Mouse (Mus musculus) liver, adult 2 months (tissue): ENCODE results near the gene Mcfd2. TPM values are rescaled to one million over a fixed set of nuclear protein-coding genes. Genes with fewer than 3 reads are reported as not detected.

Experiments used
- DNase-seq: peaks from one replicate; pipeline ENCODE4 v3.0.0-alpha.2; 2011; ENCODE audit warnings: low read depth, low spot score; ENCODE audit errors: extremely low read depth
- H3K27ac ChIP-seq: fragments of 200-500 bp; replicated peaks from 2 replicates; pipeline ENCODE4 v1.5.1; 2012; ENCODE audit warnings: low read depth, mild to moderate bottlenecking, control low read depth, inconsistent platforms, low read length; ENCODE audit not compliant: insufficient read depth
- H3K27me3 ChIP-seq: fragments of 200-500 bp; 2 replicates; pipeline ENCODE4 v1.6.1; 2012; ENCODE audit warnings: mild to moderate bottlenecking, moderate library complexity, low read length, inconsistent platforms; ENCODE audit not compliant: control insufficient read depth, insufficient read depth
- H3K36me3 ChIP-seq: fragments of 200-500 bp; 2 replicates; pipeline ENCODE4 v1.6.1; 2012; ENCODE audit warnings: low read length, inconsistent platforms; ENCODE audit not compliant: control insufficient read depth, insufficient read depth
- H3K4me1 ChIP-seq: fragments of 200-500 bp; 2 replicates; pipeline ENCODE4 v1.6.1; 2011; ENCODE audit warnings: low read length; ENCODE audit not compliant: control insufficient read depth, insufficient read depth
- H3K4me3 ChIP-seq: fragments of 200-500 bp; 2 replicates; pipeline ENCODE4 v1.5.1; 2011; ENCODE audit warnings: low read depth, mild to moderate bottlenecking, control low read depth, low read length, moderate library complexity; ENCODE audit not compliant: insufficient read depth
- H3K79me2 ChIP-seq: fragments of 200-500 bp; 2 replicates; pipeline ENCODE4 v1.6.1; 2012; ENCODE audit warnings: inconsistent platforms, mild to moderate bottlenecking, low read length, moderate library complexity; ENCODE audit not compliant: control insufficient read depth, insufficient read depth
- H3K9ac ChIP-seq: fragments of 200-500 bp; 2 replicates; pipeline ENCODE4 v1.6.1; 2012; ENCODE audit warnings: low read depth, mild to moderate bottlenecking, control low read depth, inconsistent platforms, low read length
- CTCF ChIP-seq: fragments of 200-500 bp; IDR thresholded peaks from 2 replicates; pipeline ENCODE4 v1.5.1; 2011; ENCODE audit warnings: low read depth, low read length, control low read depth
- POLR2A ChIP-seq: fragments of 200-500 bp; IDR thresholded peaks from 2 replicates; pipeline ENCODE4 v1.6.1; 2011; ENCODE audit warnings: low read length, control low read depth; ENCODE audit not compliant: insufficient read depth; ENCODE audit errors: extremely low read depth
- whole genome bisulfite sequencing: fragments of 180-500 bp; shearing (Covaris S2); methylation state at CpG from one replicate; pipeline ENCODE4 v1.1.7; 2018; 5-methylcytosine and 5-hydroxymethylcytosine counted together
- polyA plus RNA-seq: library from polyadenylated mRNA; depleted of rRNA; stranded (reverse); fragments of >200 nt; gene quantifications from 2 replicates; pipeline ENCODE4 v1.2.3, GENCODE M21; 2012; rRNA removed
- total RNA-seq: library from RNA; depleted of rRNA; stranded (reverse); fragments of >200 nt; gene quantifications from 2 replicates; pipeline ENCODE4 v1.2.3, GENCODE M21; 2014; rRNA removed

Mcfd2 gene
- total RNA-seq: 223 and 231 TPM in 2 replicates
- 263 and 314 TPM in 2 replicates for polyA plus RNA-seq

DNA sequence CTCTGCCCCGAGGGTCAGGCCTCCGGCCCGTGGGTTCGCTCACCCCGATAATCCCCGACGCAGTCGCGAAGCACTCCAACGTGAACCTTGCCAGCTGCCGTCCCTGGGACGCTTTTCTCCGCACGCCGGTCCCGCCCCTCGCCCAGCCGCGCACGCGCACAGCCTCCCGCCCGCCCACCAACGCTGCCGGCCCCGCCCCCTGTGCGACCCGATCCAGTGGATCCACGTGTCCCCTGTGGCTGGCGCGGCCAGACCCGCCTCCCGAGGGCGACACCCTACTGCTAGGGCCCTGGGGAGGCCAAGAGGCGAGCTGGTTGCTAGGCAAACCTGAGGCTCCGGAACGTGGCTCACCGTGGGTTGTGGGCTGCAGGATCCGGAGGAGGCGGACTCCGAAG lies at the start of gene Mcfd2:
Gene Mcfd2 (minus strand): TSS at position 144 of the 395 bp plus-strand sequence.
- Histone ChIP-seq H3K79me2 (peaks cover 13% of the 10 kb centered on the region; the same call in 1 of the 2 replicates), H3K36me3 (no peaks in the 10 kb centered on the region; the same call in 1 of the 2 replicates), H3K4me1 (peaks cover 6% of the 10 kb centered on the region), H3K27ac (peak within 1 kb of the TSS; percentile 97), H3K27me3 (no peaks in the 10 kb centered on the region), H3K9ac (peak within 1 kb of the TSS; percentile 97), H3K4me3 (peak within 1 kb of the TSS; percentile 92)
- WGBS: under 1% methylated on average over 41 of the region's 41 CpGs
- peak; percentile 84 for DNase-seq
- peak; percentile 19; the same call in 1 of the 2 replicates for TF ChIP-seq CTCF
- peak; percentile 84 for TF ChIP-seq POLR2A

DNA sequence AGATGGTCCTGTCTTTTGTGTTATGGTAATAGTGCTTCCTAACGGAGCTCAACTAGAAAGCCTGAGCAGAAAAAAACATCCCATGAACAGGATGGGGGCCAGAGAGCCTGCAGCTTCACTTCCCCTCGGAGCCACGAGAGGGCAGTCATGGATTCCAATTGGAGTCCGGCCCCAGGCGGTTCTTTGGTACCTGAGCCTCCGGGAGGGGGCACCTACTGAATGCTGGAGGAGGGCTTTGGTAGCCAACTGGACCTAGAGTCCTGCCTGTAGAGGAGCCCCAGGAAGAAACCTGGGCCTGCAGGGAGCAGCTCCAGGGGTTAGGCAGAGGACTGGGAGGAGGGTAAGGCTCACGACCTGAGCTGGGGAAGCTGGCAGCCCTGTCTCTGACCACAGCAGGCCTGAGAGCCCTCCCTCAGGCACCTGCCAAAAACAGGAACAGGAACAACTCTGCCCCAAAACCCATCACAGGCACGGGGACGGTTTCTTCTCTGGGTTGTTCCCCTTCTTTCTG lies 49.3 kb upstream of the Mcfd2 start:
- Histone ChIP-seq H3K79me2 (no peaks in the 10 kb centered on the region), H3K27me3 (no peaks in the 10 kb centered on the region), H3K9ac (0 out of 2 replicates have a peak overlapping the region, but pooled peaks have one; percentile 7), H3K27ac (peak overlapping the region; percentile 32), H3K4me3 (no peak overlapping the region), H3K4me1 (peaks cover 23% of the 10 kb centered on the region), H3K36me3 (no peaks in the 10 kb centered on the region; the same call in 1 of the 2 replicates)
- 3% methylated on average over 9 of the region's 9 CpGs for WGBS
- no peak for TF ChIP-seq POLR2A
- peak; percentile 91 for TF ChIP-seq CTCF
- peak; percentile 59 for DNase-seq

DNA sequence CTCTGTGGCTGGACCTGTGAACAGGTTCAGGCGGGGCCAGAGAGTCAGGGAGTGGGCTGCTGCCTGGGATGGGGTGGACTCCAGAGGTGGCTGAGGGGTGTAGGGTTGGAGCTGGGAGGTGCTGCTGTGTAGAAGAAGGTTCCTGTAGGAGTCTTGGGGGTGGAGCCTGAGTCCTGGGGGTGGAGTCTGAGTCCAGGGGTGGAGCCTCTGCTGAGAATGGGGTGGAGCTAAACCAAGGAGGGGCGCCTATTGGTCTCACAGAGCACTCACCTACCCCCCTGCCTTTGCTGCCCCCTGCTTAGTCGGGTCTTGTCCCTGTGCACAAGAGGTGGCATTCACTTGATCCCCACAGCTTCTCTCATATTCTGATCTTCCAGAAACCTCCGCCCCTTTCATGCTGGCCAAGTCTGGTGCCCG lies 48.8 kb upstream of the Mcfd2 start:
- H3K27ac ChIP-seq: no peak overlapping the region

DNA sequence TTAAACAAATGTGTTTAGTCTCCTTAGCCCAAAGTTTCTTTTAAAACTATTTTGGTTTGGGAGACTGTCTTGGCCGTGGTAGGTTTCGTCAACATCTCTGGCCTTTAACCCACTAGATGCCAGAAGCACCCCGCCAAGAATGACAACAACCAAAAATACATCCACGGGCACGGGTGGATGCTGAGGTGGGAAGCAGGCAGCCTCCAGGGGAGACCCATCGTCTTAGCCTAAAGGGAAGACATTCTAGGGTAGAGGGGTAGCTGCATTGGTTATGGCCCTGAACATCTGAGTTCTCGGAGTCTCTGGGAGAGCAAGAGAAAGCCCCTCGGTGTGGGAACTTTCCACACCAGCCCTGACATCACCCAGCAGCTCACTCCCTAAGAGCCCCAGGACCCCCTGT lies 48.4 kb upstream of the Mcfd2 start:
- H3K4me1 ChIP-seq: peaks cover 23% of the 10 kb centered on the region
- TF ChIP-seq CTCF (no peak), POLR2A (no peak)
- H3K36me3 ChIP-seq: peaks cover 3% of the 10 kb centered on the region; the same call in 1 of the 2 replicates
- H3K27ac ChIP-seq: no peak overlapping the region
- WGBS: 88% methylated on average over 8 of the region's 8 CpGs
- no peaks in the 10 kb centered on the region for H3K27me3 ChIP-seq
- no peak overlapping the region for H3K9ac ChIP-seq
- DNase-seq: no peak
- no peaks in the 10 kb centered on the region for H3K79me2 ChIP-seq
- H3K4me3 ChIP-seq: no peak overlapping the region

More for the DNA sequence above, 48.8 kb upstream of the Mcfd2 start:
- TF ChIP-seq POLR2A (no peak), CTCF (no peak)
- H3K79me2 ChIP-seq: no peaks in the 10 kb centered on the region
- H3K9ac ChIP-seq: no peak overlapping the region
- no peak for DNase-seq
- H3K27me3 ChIP-seq: no peaks in the 10 kb centered on the region
- WGBS: 64% methylated on average over 5 of the region's 5 CpGs
- no peak overlapping the region for H3K4me3 ChIP-seq
- peaks cover 23% of the 10 kb centered on the region for H3K4me1 ChIP-seq
- no peaks in the 10 kb centered on the region; the same call in 1 of the 2 replicates for H3K36me3 ChIP-seq

DNA sequence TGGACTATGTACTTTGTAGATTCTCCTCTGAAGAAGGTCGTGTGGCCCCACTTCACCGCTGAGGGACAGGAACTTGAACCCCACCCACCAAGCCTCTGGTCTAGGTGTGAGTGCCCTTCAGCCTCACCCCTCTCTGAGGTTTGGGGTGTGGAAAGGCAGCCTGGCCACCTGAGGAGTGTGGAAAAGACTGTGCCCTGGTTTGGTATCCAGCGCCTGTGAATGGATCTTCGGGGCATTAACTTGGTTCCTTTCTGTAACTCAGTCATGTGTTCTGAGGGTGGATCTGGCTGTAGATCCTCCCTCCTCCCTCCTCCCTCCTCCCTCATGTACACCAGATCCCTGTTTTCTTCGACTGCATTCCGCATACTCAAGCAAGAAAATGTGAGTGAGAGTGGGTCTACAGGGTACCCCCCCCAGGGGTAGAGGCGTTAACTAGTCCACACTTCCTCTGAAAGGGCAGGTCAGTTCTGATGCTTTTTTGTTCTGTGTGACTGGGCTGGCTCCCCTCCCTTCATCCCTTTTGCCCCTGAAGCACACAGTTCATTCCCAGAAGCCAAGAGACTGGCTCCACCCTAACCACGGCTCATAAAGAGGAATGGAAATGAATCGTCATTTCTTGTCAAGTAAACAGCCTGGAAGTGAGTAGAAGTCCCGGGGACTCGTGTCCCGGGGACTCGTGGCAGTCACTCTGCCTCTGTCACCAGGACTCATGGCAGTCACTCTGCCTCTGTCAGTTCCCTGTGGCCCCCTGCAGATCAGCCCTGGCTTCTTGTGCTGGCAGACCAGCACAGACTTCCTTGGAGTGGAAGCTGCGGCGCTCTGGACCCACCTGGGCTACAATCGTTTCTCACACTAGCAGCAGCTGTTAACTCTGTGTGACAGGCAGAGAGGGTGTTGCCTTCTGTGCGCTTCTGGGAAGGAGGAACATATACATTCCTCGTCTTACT lies 47.5 kb upstream of the Mcfd2 start:
- H3K79me2 ChIP-seq: no peaks in the 10 kb centered on the region
- WGBS: 69% methylated on average over 18 of the region's 18 CpGs
- no peak overlapping the region for H3K27ac ChIP-seq
- peaks cover 10% of the 10 kb centered on the region; the same call in 1 of the 2 replicates for H3K36me3 ChIP-seq
- H3K4me3 ChIP-seq: no peak overlapping the region
- no peak for DNase-seq
- H3K9ac ChIP-seq: no peak overlapping the region
- no peak for TF ChIP-seq POLR2A
- no peak for TF ChIP-seq CTCF
- no peaks in the 10 kb centered on the region for H3K27me3 ChIP-seq
- H3K4me1 ChIP-seq: peaks cover 20% of the 10 kb centered on the region
